In genomic region chr13:38760261-38760660, GRCm38 (mm10) we compare ENCODE assay signal across 30 mouse cellular contexts.
"Had no signal": no experiment of that assay in that cellular context is flagged by ENCODE, and none has a peak within 500 bp of the region (broad histone marks: within the 10 kb centered on the region; RNA-seq: fewer than 3 reads in every experiment).

No protein-coding gene starts in this region.

- ATAC-seq: liver, embryonic 12.5 days; liver, postnatal 0 days; lung, postnatal 0 days; midbrain, embryonic 13.5 days; midbrain, embryonic 15.5 days; midbrain, embryonic 16.5 days had no signal

- H3K27me3 ChIP-seq: limb, embryonic 12.5 days; limb, embryonic 13.5 days; limb, embryonic 15.5 days; liver, embryonic 12.5 days; liver, embryonic 13.5 days; liver, embryonic 15.5 days; lung, embryonic 15.5 days; megakaryocyte, embryonic 14.5 days; midbrain, embryonic 12.5 days; midbrain, embryonic 13.5 days; midbrain, embryonic 15.5 days; neural tube, embryonic 12.5 days had no signal

- H3K4me1 ChIP-seq: limb, embryonic 10.5 days; limb, embryonic 12.5 days; limb, embryonic 13.5 days; limb, embryonic 15.5 days; liver, embryonic 12.5 days; liver, embryonic 13.5 days; liver, embryonic 15.5 days; lung, embryonic 15.5 days; megakaryocyte, embryonic 14.5 days; midbrain, embryonic 12.5 days; midbrain, embryonic 15.5 days; neural tube, embryonic 12.5 days had no signal

- H3K36me3 ChIP-seq: limb, embryonic 10.5 days; limb, embryonic 12.5 days; limb, embryonic 13.5 days; limb, embryonic 15.5 days; liver, embryonic 12.5 days; liver, embryonic 13.5 days; liver, embryonic 15.5 days; lung, embryonic 15.5 days; midbrain, embryonic 12.5 days; midbrain, embryonic 13.5 days; midbrain, embryonic 15.5 days; neural tube, embryonic 12.5 days had no signal

- H3K27ac ChIP-seq: limb, embryonic 10.5 days; limb, embryonic 12.5 days; limb, embryonic 13.5 days; limb, embryonic 15.5 days; liver, embryonic 12.5 days; liver, embryonic 13.5 days; liver, embryonic 14.5 days; liver, embryonic 15.5 days; lung, embryonic 15.5 days; macrophage; midbrain, embryonic 12.5 days; midbrain, embryonic 13.5 days; midbrain, embryonic 15.5 days; neural tube, embryonic 12.5 days had no signal

- H3K4me3 ChIP-seq: limb, embryonic 10.5 days; limb, embryonic 12.5 days; limb, embryonic 13.5 days; limb, embryonic 15.5 days; liver, embryonic 12.5 days; liver, embryonic 13.5 days; liver, embryonic 15.5 days; lung, embryonic 15.5 days; megakaryocyte, embryonic 14.5 days; midbrain, embryonic 12.5 days; midbrain, embryonic 13.5 days; midbrain, embryonic 15.5 days; myocyte; neural tube, embryonic 12.5 days had no signal

- DNase-seq: left cerebral cortex, postnatal 4 days; liver; liver, embryonic 13.5 days; liver, postnatal 0 days; lung, adult 18-20 months; lung, adult 2 months; lung, embryonic 14.5 days; lung, postnatal 10 days; lung, postnatal 14 days; lung, postnatal 36 days; lung, postnatal 4 days; midbrain, embryonic 14.5 days had no signal

- H3K9me3 ChIP-seq: limb, embryonic 10.5 days; limb, embryonic 12.5 days; limb, embryonic 13.5 days; limb, embryonic 15.5 days; liver, embryonic 12.5 days; liver, embryonic 13.5 days; liver, embryonic 15.5 days; lung, embryonic 15.5 days; midbrain, embryonic 12.5 days; midbrain, embryonic 13.5 days; midbrain, embryonic 15.5 days; neural tube, embryonic 12.5 days had no signal

- H3K9ac ChIP-seq: limb, embryonic 12.5 days; limb, embryonic 13.5 days; limb, embryonic 15.5 days; liver, embryonic 12.5 days; liver, embryonic 13.5 days; liver, embryonic 14.5 days; liver, embryonic 15.5 days; liver, postnatal 0 days; lung, embryonic 14.5 days; lung, embryonic 15.5 days; midbrain, embryonic 12.5 days; midbrain, embryonic 13.5 days; midbrain, embryonic 15.5 days; neural tube, embryonic 12.5 days had no signal

- H3K4me2 ChIP-seq: limb, embryonic 12.5 days; limb, embryonic 13.5 days; limb, embryonic 15.5 days; liver, embryonic 11.5 days; liver, embryonic 12.5 days; liver, embryonic 13.5 days; liver, embryonic 15.5 days; lung, embryonic 14.5 days; lung, embryonic 15.5 days; midbrain, embryonic 12.5 days; midbrain, embryonic 13.5 days; midbrain, embryonic 15.5 days; neural tube, embryonic 12.5 days had no signal
